Mouse (Mus musculus) CH12.LX (cell line): ENCODE data around the gene Cybc1. TPM values are rescaled to one million over a fixed set of nuclear protein-coding genes. Genes with fewer than 3 reads are reported as not detected.

Source experiments
- DNase-seq: peaks from one replicate; pipeline ENCODE4 v3.0.0-alpha.2; 2013; ENCODE audit errors: extremely low read depth
- H3K27ac ChIP-seq: 2 replicates; pipeline ENCODE4 v1.5.1; 2012; ENCODE audit warnings: low read depth, mild to moderate bottlenecking, control low read depth, moderate library complexity; ENCODE audit not compliant: insufficient read depth
- H3K27me3 ChIP-seq: replicated peaks from 2 replicates; pipeline ENCODE3; 2012; ENCODE audit warnings: inconsistent platforms
- H3K36me3 ChIP-seq, 2 experiments: replicated peaks in 1 of 2; 2 replicates each; pipeline versions ENCODE3 to v1.6.1; 2012; ENCODE audit warnings: inconsistent platforms in 1 of 2, low read length in 1 of 2, mild to moderate bottlenecking in 1 of 2, mixed read lengths in 1 of 2, moderate library complexity in 1 of 2; ENCODE audit not compliant: control insufficient read depth in 1 of 2, insufficient read depth in 1 of 2
- H3K4me1 ChIP-seq, 2 experiments: 2 replicates each; pipeline ENCODE4 v1.6.1; 2012; ENCODE audit warnings: inconsistent platforms in 1 of 2, moderate library complexity in 1 of 2; ENCODE audit not compliant: insufficient read depth in 2 of 2, control insufficient read depth in 1 of 2
- H3K4me2 ChIP-seq: 2 replicates; pipeline ENCODE4 v1.6.1; 2012; ENCODE audit warnings: low read depth, mild to moderate bottlenecking, control low read depth; ENCODE audit not compliant: poor library complexity, insufficient read depth, severe bottlenecking
- H3K4me3 ChIP-seq, 3 experiments: fragments of 150-350 bp in 1 of 3; sonication (generic) in 1 of 3; replicated peaks in 1 of 3; 2 replicates each; pipeline versions ENCODE3 to v1.5.1; 2011 to 2012; ENCODE audit warnings: low read depth in 2 of 3, low read length in 2 of 3, mild to moderate bottlenecking in 2 of 3, moderate library complexity in 2 of 3, control low read depth in 1 of 3, improper control_type of control experiment in 1 of 3, inconsistent platforms in 1 of 3, mixed read lengths in 1 of 3; ENCODE audit not compliant: poor library complexity in 1 of 3
- H3K79me2 ChIP-seq: replicated peaks from 2 replicates; pipeline ENCODE4 v1.6.1; 2012; ENCODE audit warnings: mild to moderate bottlenecking, moderate library complexity; ENCODE audit not compliant: control insufficient read depth, poor library complexity, insufficient read depth, severe bottlenecking; ENCODE audit errors: extremely low read depth
- H3K9ac ChIP-seq: 2 replicates; pipeline ENCODE4 v1.6.1; 2012; ENCODE audit warnings: low read depth, mild to moderate bottlenecking, control low read depth, moderate library complexity; ENCODE audit not compliant: insufficient read depth
- H3K9me3 ChIP-seq: replicated peaks from 2 replicates; pipeline ENCODE3; 2012; ENCODE audit warnings: low read length, inconsistent platforms, mixed read lengths
- CHD1 ChIP-seq: IDR thresholded peaks from 2 replicates; pipeline ENCODE4 v1.6.1; 2012; ENCODE audit warnings: low read depth, low read length, improper control_type of control experiment, inconsistent platforms
- CHD2 ChIP-seq: IDR thresholded peaks from 2 replicates; pipeline ENCODE4 v1.6.1; 2011; ENCODE audit warnings: low read length, improper control_type of control experiment
- EP300 ChIP-seq: IDR thresholded peaks from 2 replicates; pipeline ENCODE4 v1.6.1; 2011; ENCODE audit warnings: low read length, improper control_type of control experiment
- ETS1 ChIP-seq: conservative IDR thresholded peaks from 2 replicates; pipeline ENCODE4 v1.6.1; 2012; ENCODE audit warnings: low read depth, mild to moderate bottlenecking, inconsistent platforms, low read length, improper control_type of control experiment, moderate library complexity
- HCFC1 ChIP-seq: IDR thresholded peaks from 2 replicates; pipeline ENCODE4 v1.6.1; 2012; ENCODE audit warnings: low read depth, mild to moderate bottlenecking, inconsistent platforms, low read length, improper control_type of control experiment
- IRF4 ChIP-seq: IDR thresholded peaks from 2 replicates; pipeline ENCODE4 v1.6.1; 2014; ENCODE audit warnings: low read depth, mild to moderate bottlenecking, inconsistent platforms, low read length, improper control_type of control experiment
- JUND ChIP-seq: conservative IDR thresholded peaks from 2 replicates; pipeline ENCODE4 v1.6.1; 2011; ENCODE audit warnings: low read depth, low read length, improper control_type of control experiment
- MAFK ChIP-seq: IDR thresholded peaks from 2 replicates; pipeline ENCODE4 v1.6.1; 2011; ENCODE audit warnings: low read length, improper control_type of control experiment; ENCODE audit not compliant: insufficient replicate concordance
- MAX ChIP-seq: IDR thresholded peaks from 2 replicates; pipeline ENCODE4 v1.6.1; 2011; ENCODE audit warnings: low read length, improper control_type of control experiment
- MAZ ChIP-seq: IDR thresholded peaks from 2 replicates; pipeline ENCODE4 v1.6.1; 2012; ENCODE audit warnings: low read depth, mild to moderate bottlenecking, inconsistent platforms, low read length, improper control_type of control experiment, moderate library complexity
- MEF2A ChIP-seq: IDR thresholded peaks from 2 replicates; pipeline ENCODE4 v1.6.1; 2014; ENCODE audit warnings: low read depth, mild to moderate bottlenecking, inconsistent platforms, low read length, improper control_type of control experiment, borderline replicate concordance
- MXI1 ChIP-seq: IDR thresholded peaks from 2 replicates; pipeline ENCODE4 v1.6.1; 2011; ENCODE audit warnings: mild to moderate bottlenecking, low read depth, low read length, improper control_type of control experiment
- MYC ChIP-seq: IDR thresholded peaks from 2 replicates; pipeline ENCODE4 v1.6.1; 2011; ENCODE audit warnings: low read depth, mild to moderate bottlenecking, improper control_type of control experiment, low read length
- NRF1 ChIP-seq: IDR thresholded peaks from 2 replicates; pipeline ENCODE4 v1.6.1; 2014; ENCODE audit warnings: low read depth, mild to moderate bottlenecking, inconsistent platforms, low read length, improper control_type of control experiment, moderate library complexity
- POLR2AphosphoS2 ChIP-seq: IDR thresholded peaks from 2 replicates; pipeline ENCODE4 v1.6.1; 2011; ENCODE audit warnings: low read depth, low read length, improper control_type of control experiment
- RCOR1 ChIP-seq: conservative IDR thresholded peaks from 2 replicates; pipeline ENCODE4 v1.6.1; 2012; ENCODE audit warnings: low read depth, mild to moderate bottlenecking, inconsistent platforms, low read length, improper control_type of control experiment
- TBP ChIP-seq: conservative IDR thresholded peaks from 2 replicates; pipeline ENCODE4 v1.6.1; 2011; ENCODE audit warnings: low read depth, low read length, improper control_type of control experiment
- TCF12 ChIP-seq: IDR thresholded peaks from 2 replicates; pipeline ENCODE4 v1.6.1; 2014; ENCODE audit warnings: low read depth, mild to moderate bottlenecking, inconsistent platforms, low read length, improper control_type of control experiment
- USF1 ChIP-seq: IDR thresholded peaks from 2 replicates; pipeline ENCODE4 v1.6.1; 2014; ENCODE audit warnings: low read depth, mild to moderate bottlenecking, inconsistent platforms, low read length, improper control_type of control experiment
- ZNF384 ChIP-seq: IDR thresholded peaks from 2 replicates; pipeline ENCODE4 v1.6.1; 2012; ENCODE audit warnings: low read depth, low read length, improper control_type of control experiment, inconsistent platforms
- dilution Hi-C: fragments of 300-500 bp; cut with MboI; formaldehyde crosslinking; loops from 2 replicates; pipeline ENCODE4 v1.14.3; 2020; ENCODE audit warnings: low sequenced_read_pairs; ENCODE audit not compliant: extremely low pct_unique_long_range_greater_than_20kb, extremely low pct_ligation_motif_present
- in situ Hi-C: fragments of 300-500 bp; cut with MboI; formaldehyde crosslinking; loops from 3 replicates; pipeline ENCODE4 v1.14.3; 2019; ENCODE audit warnings: low sequenced_read_pairs, low pct_ligation_motif_present, low pct_unique_long_range_greater_than_20kb, mixed read lengths
- polyA plus RNA-seq: library from polyadenylated mRNA; unstranded; fragments of >175 nt; gene quantifications from 2 replicates; pipeline ENCODE4 v1.2.1, GENCODE M21; 2012; ENCODE audit warnings: low read depth; ENCODE audit not compliant: insufficient read length
- total RNA-seq, 2 experiments: library from RNA; depleted of rRNA; stranded (reverse); fragments of 300-350 nt in 1 of 2; fragments of >200 nt in 1 of 2; gene quantifications; 2 replicates each; pipeline ENCODE4 v1.2.3; 2012 to 2014

Cybc1 gene
- total and polyA plus RNA-seq, 3 experiments = 51.6 to 60.3 (median 57.4) TPM

DNA sequence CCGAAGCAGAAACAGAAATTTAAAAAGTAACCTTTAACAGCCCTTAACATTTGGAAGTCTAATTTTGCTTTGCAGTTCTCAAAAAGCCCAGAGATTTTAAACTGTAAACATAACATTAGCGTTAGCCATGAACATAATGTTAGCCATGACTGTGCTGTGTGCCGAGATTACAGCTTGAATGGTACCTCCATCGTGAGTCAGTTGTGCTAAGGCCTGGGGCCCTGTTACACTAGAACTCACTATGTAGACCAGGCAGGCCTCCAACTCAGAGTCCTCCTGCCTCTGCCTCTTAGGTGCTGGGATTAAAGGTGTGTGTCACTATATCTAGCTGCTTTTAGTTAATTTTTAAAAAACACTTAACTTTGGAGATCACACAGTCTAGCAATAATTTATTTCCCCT, 2.1 kb upstream of the Cybc1 start:
- no peak overlapping the region for H3K9ac ChIP-seq
- H3K4me3 ChIP-seq = no peak overlapping the region
- peaks cover 14% of the 10 kb centered on the region for H3K79me2 ChIP-seq
- H3K9me3 ChIP-seq = no peaks in the 10 kb centered on the region
- peaks cover 12 to 18% of the 10 kb centered on the region in 2 experiments for H3K36me3 ChIP-seq
- no peak overlapping the region for H3K27ac ChIP-seq
- dilution Hi-C loops = no loop called here
- no peak overlapping the region for H3K4me2 ChIP-seq
- H3K4me1 ChIP-seq = peaks cover 13 to 44% of the 10 kb centered on the region in 2 experiments
- no peak for DNase-seq
- in situ Hi-C loops = no loop called here
- H3K27me3 ChIP-seq = no peaks in the 10 kb centered on the region
- no peak for TF ChIP-seq MAX
- TF ChIP-seq MEF2A = no peak
- TF ChIP-seq TCF12 = no peak
- TF ChIP-seq JUND = no peak
- no peak for TF ChIP-seq NRF1
- no peak for TF ChIP-seq USF1
- no peak for TF ChIP-seq CHD1
- no peak for TF ChIP-seq MYC
- no peak for TF ChIP-seq HCFC1
- TF ChIP-seq MXI1 = no peak
- TF ChIP-seq MAZ = no peak
- TF ChIP-seq MAFK = no peak
- no peak for TF ChIP-seq ETS1
- no peak for TF ChIP-seq IRF4

DNA sequence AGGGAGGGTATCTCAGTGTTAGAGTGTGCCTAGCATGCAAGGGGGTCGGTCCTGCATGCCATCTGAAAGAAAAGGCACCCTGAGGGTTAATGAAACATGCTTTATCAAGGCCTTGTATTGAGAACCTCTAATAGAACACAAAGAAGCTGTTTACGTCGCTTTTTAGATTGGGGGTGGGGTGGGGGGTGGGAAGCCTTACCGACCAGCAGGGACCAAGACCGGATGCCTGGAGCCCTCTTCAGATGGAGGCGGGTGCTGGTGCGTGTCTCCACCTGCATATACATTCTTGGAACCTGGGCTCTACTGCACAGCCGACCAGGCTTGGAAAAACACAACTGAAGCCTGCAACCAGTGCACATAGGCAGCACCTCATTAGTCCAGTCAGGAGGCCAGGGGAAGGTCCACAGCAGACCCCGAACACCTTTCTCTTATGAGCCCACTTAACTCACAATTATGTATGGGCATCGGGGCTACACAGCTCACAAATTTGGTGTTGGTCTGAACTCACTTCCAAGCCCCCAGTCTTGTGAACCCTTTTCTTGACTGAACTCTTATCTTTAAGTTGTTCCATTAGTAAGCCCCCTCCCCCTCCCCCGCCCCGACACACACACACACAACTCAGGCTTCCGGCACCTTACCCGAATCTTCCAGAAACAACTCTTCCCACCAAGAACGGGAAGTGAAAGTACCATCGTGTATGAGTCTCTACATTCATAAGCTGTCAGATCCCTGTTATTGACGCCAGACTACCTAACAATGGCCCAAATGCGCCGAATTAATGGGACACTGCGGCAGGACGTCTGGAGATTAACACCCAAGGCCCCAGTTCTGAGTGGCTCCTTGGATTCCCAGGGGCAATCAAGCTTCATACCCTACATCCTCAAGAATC, 749 bp downstream of the Cybc1 start:
- peak; percentile 94 for DNase-seq
- Histone ChIP-seq H3K4me2 (peak overlapping the region; percentile 88), H3K27ac (peak overlapping the region; percentile 86), H3K79me2 (peaks cover 16% of the 10 kb centered on the region), H3K36me3 (peaks cover 40 to 46% of the 10 kb centered on the region in 2 experiments), H3K27me3 (no peaks in the 10 kb centered on the region)
- dilution Hi-C loops = no loop called here
- TF ChIP-seq ZNF384 = no peak
- peak; percentile 29; the same call in 1 of the 2 replicates for TF ChIP-seq MAX
- TF ChIP-seq MXI1 = 0 out of 2 replicates have a peak, but pooled peaks have one; percentile 32
- no peak; the same call in 1 of the 2 replicates for TF ChIP-seq RCOR1
- no peak for TF ChIP-seq POLR2AphosphoS2
- TF ChIP-seq CHD2 = peak; percentile 20; the same call in 1 of the 2 replicates
- 0 out of 2 replicates have a peak, but pooled peaks have one; percentile 29 for TF ChIP-seq TCF12
- peak; percentile 82 for TF ChIP-seq EP300
- TF ChIP-seq IRF4 = peak; percentile 94
- TF ChIP-seq TBP = no peak
- TF ChIP-seq, all 38 proteins: peak for 6
- Histone ChIP-seq H3K4me3 (peak overlapping the region; percentile 60 to 96 (median 81)), H3K9ac (peak overlapping the region; percentile 71), H3K4me1 (peaks cover 13 to 39% of the 10 kb centered on the region in 2 experiments), H3K9me3 (no peaks in the 10 kb centered on the region)
- in situ Hi-C loops = no loop called here
